Mouse (Mus musculus) frontal cortex, postnatal 10 days (tissue): ENCODE measurements around the gene Mmgt2.
A peak's percentile ranks its signal among the peaks of the same experiment; 100 is the strongest.
"Not testable (repeated sequence)": the region's sequence is repeated elsewhere in the genome, so short reads cannot be mapped to it uniquely, and the experiment has no call there.

Source experiments
- DNase-seq, 2 experiments: peaks; one replicate each; pipeline ENCODE4 v3.0.0; 2022; ENCODE audit warnings: low spot score in 2 of 2, mixed read lengths in 1 of 2

The Mmgt2 gene

DNA sequence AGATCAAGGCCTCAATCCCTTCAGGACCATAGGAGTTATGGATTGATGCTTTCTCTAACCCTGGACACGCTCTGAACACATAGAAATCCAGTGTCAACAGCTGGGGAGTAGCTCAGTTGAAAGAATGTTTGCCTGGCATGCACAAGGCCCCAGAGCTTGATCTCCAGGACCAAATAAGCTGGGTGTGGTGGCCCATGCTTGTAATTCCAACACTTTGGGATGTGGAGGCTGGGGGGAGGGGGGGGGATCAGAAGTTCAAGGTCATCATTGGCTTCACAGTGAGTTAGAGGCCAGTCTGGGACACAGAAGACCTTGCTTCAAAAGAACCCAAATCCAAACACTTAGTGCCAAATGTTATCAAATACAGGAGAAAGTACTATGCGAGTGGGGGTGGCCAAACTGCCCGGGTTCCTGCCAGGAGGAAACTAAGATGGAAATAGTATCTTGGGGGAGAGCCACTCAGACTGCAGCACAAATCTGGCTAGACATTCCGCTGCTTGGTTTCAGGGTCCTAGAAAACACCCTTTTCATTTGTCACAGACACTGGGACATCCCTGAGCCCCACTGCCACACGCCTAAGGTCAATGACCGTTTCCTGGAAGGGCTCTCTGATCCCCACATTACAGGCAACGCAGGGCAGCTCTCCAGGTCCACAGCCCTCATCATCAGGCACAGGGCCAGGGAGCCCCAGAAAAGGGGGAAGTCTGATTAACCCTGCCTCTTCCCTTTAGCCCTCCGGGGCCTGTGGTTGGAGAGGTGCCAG, 2.6 kb upstream of the Mmgt2 start:
- peak; percentile 54 to 57 for DNase-seq

DNA sequence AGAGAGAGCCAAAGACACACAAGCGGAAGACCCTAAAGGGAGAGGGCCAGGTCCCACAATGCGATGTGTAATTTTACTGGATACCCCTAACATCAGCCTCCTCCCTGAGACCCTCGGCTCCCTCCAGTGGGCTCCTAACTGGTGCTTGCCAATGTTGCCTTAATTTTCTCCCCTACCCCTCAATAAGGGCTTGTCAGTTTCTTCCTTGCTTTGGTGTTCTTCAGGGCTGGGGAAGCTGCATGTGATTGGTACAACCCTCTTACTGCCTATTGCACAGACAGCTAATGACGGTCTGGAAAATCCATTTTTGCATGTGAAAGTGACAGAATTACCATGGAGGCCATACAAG, 2.0 kb upstream of the Mmgt2 start:
- DNase-seq, result no peak

DNA sequence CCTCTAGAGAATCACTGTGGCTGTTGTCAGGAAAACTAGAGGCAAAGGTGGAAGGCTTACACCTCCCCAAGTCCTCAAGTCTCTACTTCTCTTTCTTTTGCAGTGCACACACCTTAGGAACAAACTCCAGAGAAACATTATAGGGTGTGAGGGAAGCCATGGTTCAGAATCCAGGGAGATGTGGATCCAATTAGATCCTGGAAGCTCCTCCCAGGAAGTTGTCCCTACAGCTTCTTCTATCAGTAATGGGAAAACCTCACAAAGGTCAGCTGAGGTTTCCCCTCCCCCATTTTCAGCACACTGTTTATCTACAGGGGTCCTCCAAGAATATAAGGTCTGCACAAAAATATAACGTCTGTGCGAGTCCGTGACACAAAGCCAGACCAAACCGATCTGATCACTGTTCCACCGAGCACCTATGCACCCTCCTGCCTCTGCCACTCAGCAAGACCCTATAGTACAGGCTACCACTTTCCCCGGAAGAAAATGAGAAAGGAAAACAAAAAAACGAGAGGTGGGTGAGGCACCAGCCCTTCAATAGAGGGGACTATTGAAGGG, 1.4 kb upstream of the Mmgt2 start:
- no peak for DNase-seq

DNA sequence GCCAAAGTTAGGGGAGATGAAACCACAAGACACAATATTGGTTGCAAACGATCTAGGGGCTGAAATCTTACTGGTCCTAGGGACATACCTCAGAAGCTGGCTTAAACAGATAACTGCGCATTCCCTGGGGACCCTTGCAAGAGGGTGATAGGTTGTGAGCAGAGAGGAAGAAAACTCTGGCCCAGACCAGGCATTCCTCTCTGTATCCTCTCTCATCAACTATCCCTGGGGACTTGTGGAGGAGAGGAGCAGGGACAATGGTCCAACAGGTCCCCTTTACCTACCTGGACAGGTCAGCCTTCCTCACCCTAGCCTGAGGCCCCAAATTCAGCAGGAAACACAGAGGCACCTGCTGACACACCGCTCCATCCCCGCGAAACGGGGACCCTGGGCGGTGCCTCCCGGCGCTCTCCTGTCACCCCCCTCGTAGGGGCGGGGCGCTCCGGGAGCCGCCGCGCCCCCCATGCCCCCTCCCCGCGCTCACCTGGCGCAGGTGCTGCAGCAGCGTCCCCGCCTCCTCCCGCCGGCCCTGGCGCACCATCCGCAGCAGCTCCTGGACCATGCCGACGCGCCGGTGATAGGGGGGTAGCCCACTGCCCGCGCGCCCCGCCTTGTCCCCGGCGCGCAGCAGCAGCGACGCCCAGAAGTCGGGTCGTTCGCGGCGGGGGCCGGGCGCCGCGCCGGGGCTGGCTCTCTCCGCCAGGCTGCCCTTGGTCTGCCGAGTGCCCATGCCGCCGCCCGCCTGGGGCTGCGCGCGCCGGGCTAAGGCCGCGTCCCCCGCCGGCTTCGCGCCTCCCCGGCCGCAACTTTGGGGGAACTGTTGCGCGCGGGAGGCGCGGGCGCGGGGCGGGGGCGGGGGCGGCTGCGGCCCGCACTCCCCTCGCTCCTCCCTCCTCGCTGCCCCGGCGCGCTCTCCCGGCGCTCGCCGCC, 538 bp upstream of the Mmgt2 start, which contains the start of gene Lrrc75a:
Lrrc75a (minus strand) TSS at position 863 of the 930 bp plus-strand sequence.
- DNase-seq, result no peak

DNA sequence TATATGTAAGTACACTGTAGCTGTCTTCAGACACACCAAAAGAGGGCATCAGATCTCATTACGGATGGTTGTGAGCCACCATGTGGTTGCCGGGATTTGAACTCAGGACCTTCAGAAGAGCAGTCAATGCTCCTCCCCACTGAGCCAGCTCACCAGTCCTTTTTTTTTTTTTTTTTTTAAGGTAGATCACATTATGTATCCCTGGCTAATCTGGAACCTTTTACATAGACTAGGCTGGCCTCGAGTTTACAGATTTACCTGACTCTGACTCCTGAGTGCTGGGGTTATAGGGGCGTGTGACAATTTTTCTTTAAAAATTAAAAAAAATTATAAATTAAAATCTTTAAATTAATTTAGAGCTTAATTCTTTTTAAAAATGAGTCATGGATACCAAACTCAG, 1.3 kb downstream of the Mmgt2 start:
- not testable (repeated sequence) for DNase-seq

- no peak for DNase-seq
Measured at GRCm38 (mm10) chr11:62651563-62651962, 3.1 kb downstream of the Mmgt2 start.

GRCm38 (mm10) chr11:62652080-62652479, 3.6 kb downstream of the Mmgt2 start:
- no peak for DNase-seq

GRCm38 (mm10) chr11:62660885-62661284, 12.4 kb downstream of the Mmgt2 start:
- DNase-seq, result no peak

GRCm38 (mm10) chr11:62664250-62664649, 15.8 kb downstream of the Mmgt2 start:
- no peak for DNase-seq

GRCm38 (mm10) chr11:62668986-62669385, 20.5 kb downstream of the Mmgt2 start:
- no peak for DNase-seq

DNA sequence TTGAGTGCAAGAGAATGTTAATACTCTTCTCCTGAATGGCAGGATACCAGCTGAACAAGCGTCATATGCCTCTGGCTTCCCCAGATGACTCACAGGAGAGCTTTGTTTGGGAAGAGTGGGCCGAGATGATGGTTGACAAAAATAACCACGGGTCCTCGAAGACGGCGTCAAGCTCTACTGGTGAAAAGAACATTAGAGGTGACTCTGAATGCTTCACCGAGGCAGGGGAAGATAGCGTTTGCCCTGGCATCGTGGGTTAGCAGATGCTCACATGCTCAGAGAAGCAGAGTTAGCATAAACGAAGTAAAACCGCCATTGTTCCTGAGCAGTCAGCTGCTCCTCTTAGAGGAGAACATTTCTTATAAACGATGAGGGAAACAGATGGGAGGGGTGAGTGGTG, 21.0 kb downstream of the Mmgt2 start:
- DNase-seq, result peak; percentile 39 to 42

DNA sequence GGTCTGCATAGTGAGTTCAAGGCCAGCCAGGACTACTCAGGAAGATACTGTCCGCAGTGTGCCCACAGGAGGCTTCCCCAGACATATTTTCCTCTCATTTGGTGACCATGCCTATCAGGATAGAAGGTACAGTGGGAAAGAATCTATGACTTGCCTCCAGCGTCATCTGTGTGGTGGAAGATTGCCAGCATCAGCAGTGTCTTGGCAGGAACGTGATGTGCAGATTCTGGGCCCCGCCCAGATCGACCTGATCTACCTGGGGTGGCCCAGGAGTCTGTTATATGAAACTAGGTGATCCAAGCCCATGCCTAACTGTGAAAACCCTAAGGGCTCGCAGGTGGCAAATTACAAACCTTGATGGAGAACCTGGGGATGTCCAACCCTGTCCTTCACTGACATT, 21.5 kb downstream of the Mmgt2 start:
- DNase-seq, result no peak

DNA sequence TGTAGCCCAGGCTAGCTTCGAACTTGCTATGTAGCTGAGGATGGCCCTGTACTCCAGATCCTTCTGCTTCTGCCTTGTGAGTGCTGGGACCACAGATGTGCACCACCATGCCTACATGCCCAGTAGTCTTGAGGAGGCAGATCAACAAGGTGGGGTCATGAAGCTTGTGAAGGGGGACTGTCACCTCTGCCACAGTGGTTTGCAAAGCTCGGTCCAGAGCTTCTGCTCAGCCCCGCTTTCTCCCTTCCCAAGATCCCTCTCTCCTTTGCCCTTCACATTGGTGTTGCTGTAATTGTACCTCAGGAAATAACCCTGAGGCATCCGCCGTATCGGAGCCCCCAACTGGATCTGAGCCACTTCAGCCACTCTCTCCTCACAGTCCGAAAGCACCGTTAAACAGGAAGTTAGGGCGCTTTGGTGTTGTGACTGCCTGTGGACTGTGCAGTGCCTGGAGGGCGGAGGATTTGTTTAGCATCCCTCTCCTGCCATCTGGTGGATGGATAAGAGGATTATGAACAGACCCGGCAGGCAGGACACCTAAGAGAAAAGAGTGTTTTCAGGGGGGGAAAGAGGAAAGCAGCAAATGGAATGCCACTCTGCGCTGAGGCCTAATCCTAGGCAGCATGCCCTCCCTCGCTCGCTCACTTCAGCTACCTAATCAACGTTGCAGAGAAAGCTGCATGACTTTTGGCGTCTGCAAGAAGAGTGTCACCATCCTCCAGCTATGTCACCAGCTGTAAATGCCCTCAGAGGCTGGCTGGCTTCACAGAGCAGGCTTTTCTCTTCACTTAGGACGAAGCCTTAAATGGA, 27.2 kb downstream of the Mmgt2 start:
- peak; percentile 55 to 57 for DNase-seq

DNA sequence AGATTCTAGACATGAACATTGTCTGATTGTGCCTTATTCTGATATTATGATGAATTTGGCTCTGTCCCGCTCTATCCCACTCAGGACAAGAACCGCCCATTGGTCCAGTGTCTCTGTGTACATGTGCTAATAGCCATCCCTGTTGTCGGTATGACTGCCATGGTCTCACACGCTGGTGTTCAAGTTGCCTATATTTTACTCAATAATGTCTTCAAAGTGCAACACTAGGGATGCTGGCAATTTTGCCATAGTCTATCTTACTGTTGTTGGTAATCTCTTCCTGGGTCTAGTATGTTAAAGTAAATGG, 27.8 kb downstream of the Mmgt2 start:
- DNase-seq, result no peak

GRCm38 (mm10) chr11:62678778-62679354, 30.4 kb downstream of the Mmgt2 start:
- DNase-seq, result no peak

DNA sequence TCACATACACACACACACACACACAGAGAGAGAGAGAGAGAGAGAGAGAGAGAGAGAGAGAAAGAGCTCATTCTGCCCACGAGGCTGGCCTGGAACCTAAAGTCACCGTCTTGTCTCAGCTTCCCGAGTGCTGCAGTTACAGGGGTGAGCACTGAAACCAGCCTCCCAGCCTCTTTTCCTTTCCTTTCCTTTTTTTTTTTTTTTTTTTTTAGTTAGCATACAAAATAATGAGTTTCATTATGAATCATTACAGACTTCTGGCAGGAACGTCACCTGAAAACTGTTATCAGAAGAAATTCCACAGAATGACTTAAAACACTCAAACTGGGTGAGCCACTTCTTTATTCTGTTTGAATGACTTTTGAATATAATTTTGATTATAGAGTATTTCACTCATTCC, 31.5 kb downstream of the Mmgt2 start:
- no peak for DNase-seq

- no peak for DNase-seq
Measured at GRCm38 (mm10) chr11:62691592-62691991, 43.1 kb downstream of the Mmgt2 start.

DNA sequence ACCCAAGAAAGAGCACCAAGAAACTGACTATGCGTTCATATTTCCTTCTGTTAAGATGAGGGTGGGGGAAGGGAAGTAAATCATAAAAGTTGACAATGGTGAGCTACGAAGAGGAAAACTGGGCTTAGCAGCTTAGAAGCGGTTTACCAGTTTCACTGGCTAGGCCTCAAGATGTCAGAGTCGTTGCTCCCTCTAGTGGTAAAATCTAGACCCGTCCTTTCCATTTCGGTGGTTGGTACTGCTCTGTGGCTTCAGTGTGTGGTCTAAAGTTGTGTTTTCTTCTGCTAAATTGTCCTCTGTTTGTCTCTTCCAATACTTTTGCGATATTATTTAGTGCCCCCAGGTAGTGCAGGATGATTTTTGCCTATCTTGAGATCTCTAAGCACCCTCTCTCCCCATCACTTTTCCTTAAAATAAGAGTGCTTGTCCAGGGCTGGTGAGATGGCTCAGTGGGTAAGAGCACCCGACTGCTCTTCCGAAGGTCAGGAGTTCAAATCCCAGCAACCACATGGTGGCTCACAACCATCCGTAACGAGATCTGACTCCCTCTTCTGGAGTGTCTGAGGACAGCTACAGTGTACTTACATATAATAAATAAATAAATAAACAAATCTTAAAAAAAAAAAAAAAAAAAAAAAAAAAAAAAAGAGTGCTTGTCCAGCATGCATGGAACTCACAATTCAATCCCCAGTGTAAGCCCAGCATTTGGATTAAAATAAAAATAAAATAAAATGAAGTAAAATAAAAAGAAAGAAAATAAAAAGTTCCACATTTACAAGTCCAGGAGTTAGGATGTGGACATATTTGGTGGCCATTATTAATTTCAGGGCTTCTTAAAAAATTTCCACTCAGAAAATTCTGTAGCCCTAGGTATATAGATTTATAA, 45.1 kb downstream of the Mmgt2 start:
- peak in 1 of 2 experiments; percentile 18 for DNase-seq

- no peak for DNase-seq
Measured at GRCm38 (mm10) chr11:62695126-62695525, 46.7 kb downstream of the Mmgt2 start.

GRCm38 (mm10) chr11:62699749-62700148, 51.3 kb downstream of the Mmgt2 start:
- DNase-seq, result no peak
